Mouse (Mus musculus): ENCODE measurements at regions not wholly inside any gene's neighbourhood (a gene's known extent, or its start where the extent isn't known, plus 50 kb on each side); places are given as distances from the start of the nearest gene placed in this dataset.

DNA sequence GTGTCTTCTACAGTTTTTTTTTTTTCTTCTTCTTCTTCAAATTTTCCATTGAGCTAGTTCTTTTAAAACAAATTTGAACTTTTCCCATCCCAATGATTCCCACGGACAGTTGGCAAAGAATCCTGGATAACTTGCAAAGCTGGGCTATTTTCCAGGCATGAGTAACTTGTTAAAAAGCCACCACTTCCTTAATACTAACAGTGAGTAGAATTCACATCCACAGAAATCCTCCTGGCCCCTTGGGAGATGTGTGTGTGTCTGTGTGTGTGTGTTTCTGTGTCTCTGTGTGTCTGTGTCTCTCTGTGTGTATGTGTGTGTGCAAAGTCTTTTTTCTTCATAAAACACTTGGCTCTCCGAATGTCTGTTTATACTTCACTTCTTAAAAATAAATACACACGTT lies 259.0 kb downstream of the Gm10295 start:
- TF ChIP-seq POLR2A (IDR thresholded peaks at IDR 0.05; ENCODE audit: low read depth, low read length) (no peak), CTCF (IDR thresholded peaks at IDR 0.05; ENCODE audit: borderline replicate concordance, insufficient read depth, low read length) (no peak)

All from embryonic fibroblast, embryonic 13.5 days (primary cell).